Mouse (Mus musculus) liver, embryonic 11.5 days (tissue): Measurements from ENCODE around the gene Lrrn4cl. TPM values are rescaled to one million over a fixed set of nuclear protein-coding genes. Genes with fewer than 3 reads are reported as not detected.
"Not testable (repeated sequence)": the region's sequence is repeated elsewhere in the genome, so short reads cannot be mapped to it uniquely, and the experiment has no call there.

Experiments used
- ATAC-seq: fragments of 200-750 bp; cut with Nextera tagmentation; replicated peaks from 2 replicates; pipeline ENCODE4 v1.8.0; 2017; ENCODE audit warnings: moderate number of reproducible peaks, mild to moderate bottlenecking, moderate TSS enrichment, moderate library complexity; ENCODE audit not compliant: low FRiP score
- DNase-seq: peaks from one replicate; pipeline ENCODE4 v3.0.0-alpha.2; 2017; ENCODE audit warnings: low spot score
- H3K27ac ChIP-seq: fragments of 300-500 bp; sonication (generic); 2 replicates; pipeline ENCODE4 v1.5.1; 2014; ENCODE audit warnings: mild to moderate bottlenecking, low read depth, low read length, control low read depth
- H3K27me3 ChIP-seq: fragments of 300-500 bp; sonication (generic); replicated peaks from 2 replicates; pipeline ENCODE4 v1.6.1; 2014; ENCODE audit warnings: low read length, mixed read lengths; ENCODE audit not compliant: control insufficient read depth, insufficient read depth
- H3K36me3 ChIP-seq: fragments of 300-500 bp; sonication (generic); 2 replicates; pipeline ENCODE4 v1.6.1; 2014; ENCODE audit warnings: mild to moderate bottlenecking, low read length, moderate library complexity, mixed read lengths; ENCODE audit not compliant: control insufficient read depth, insufficient read depth
- H3K4me1 ChIP-seq: fragments of 300-500 bp; sonication (generic); replicated peaks from 2 replicates; pipeline ENCODE4 v1.6.1; 2014; ENCODE audit warnings: low read length, mixed read lengths; ENCODE audit not compliant: control insufficient read depth, insufficient read depth
- H3K4me2 ChIP-seq: fragments of 300-500 bp; sonication (generic); 2 replicates; pipeline ENCODE4 v1.6.1; 2014; ENCODE audit warnings: mild to moderate bottlenecking, control low read depth, moderate library complexity
- H3K4me3 ChIP-seq: fragments of 300-500 bp; sonication (generic); 2 replicates; pipeline ENCODE4 v1.5.1; 2014; ENCODE audit warnings: low read depth, low read length, control low read depth
- H3K9ac ChIP-seq: fragments of 300-500 bp; sonication (generic); 2 replicates; pipeline ENCODE4 v1.6.1; 2014; ENCODE audit warnings: low read depth, low read length, control low read depth
- H3K9me3 ChIP-seq: fragments of 300-500 bp; sonication (generic); 2 replicates; pipeline ENCODE4 v1.6.1; 2016; ENCODE audit warnings: low read length, inconsistent platforms, mixed read lengths; ENCODE audit not compliant: control insufficient read depth
- WGBS: fragments of 180-500 bp; shearing (Covaris S2); extraction: QIAGEN DNeasy Blood & Tissue Kit; methylation state at CpG from one replicate; pipeline ENCODE4 v1.1.7; 2014; 5-methylcytosine and 5-hydroxymethylcytosine counted together
- microRNA-seq: library from miRNA; unstranded; fragments of <30 nt; microRNA quantifications from one replicate; pipeline ENCODE4, GENCODE M21; 2017; ENCODE audit warnings: borderline number of aligned reads
- polyA plus RNA-seq: library from polyadenylated mRNA; unstranded; fragments of >200 nt; fragmentation: Nextera tagmentation; extraction: Ambion mirVana; gene quantifications from 2 replicates; pipeline ENCODE4 v1.2.1, GENCODE M21; 2014

Gene Lrrn4cl
- polyA plus RNA-seq, 1 experiment from 2014 or later: 0.10 TPM

- Histone ChIP-seq H3K36me3 (peaks cover 15% of the 10 kb centered on the region; the same call in 1 of the 2 replicates), H3K4me2 (peak overlapping the region; percentile 87), H3K9ac (peak overlapping the region; percentile 58), H3K4me1 (peaks cover 25% of the 10 kb centered on the region), H3K27ac (peak overlapping the region; percentile 86), H3K4me3 (peak overlapping the region; percentile 98)
- not testable (repeated sequence) for DNase-seq, H3K27me3 ChIP-seq, H3K9me3 ChIP-seq
- ATAC-seq: peak; percentile 25
- WGBS: 35% methylated on average over 21 of the region's 21 CpGs
Observed at GRCm38 (mm10) chr19:8897211-8897864, 46.8 kb downstream of the Lrrn4cl start.

- ATAC-seq: peak; percentile 98
- H3K9ac ChIP-seq: peak within 1 kb of the TSS; percentile 97
- WGBS: under 1% methylated on average over 53 of the region's 53 CpGs
- H3K27me3 ChIP-seq: no peaks in the 10 kb centered on the region
- peaks cover 16% of the 10 kb centered on the region; the same call in 1 of the 2 replicates for H3K36me3 ChIP-seq
- no peaks in the 10 kb centered on the region for H3K9me3 ChIP-seq
- H3K4me2 ChIP-seq: peak within 1 kb of the TSS; percentile 87
- H3K4me3 ChIP-seq: peak within 1 kb of the TSS; percentile 98
- peak within 1 kb of the TSS; percentile 93 for H3K27ac ChIP-seq
- H3K4me1 ChIP-seq: peaks cover 25% of the 10 kb centered on the region
- peak; percentile 95 for DNase-seq
Observed at GRCm38 (mm10) chr19:8897865-8898495, 47.4 kb downstream of the Lrrn4cl start, which contains the start of gene Ganab. Gene Ganab (plus strand): TSS chr19:8898071.

GRCm38 (mm10) chr19:8898576-8898975, 48.0 kb downstream of the Lrrn4cl start:
- peaks cover 20% of the 10 kb centered on the region; the same call in 1 of the 2 replicates for H3K36me3 ChIP-seq
- 7% methylated on average over 13 of the region's 13 CpGs for WGBS

GRCm38 (mm10) chr19:8899079-8899478, 48.5 kb downstream of the Lrrn4cl start:
- WGBS: 41% methylated on average over 3 of the region's 3 CpGs
- Histone ChIP-seq H3K4me1 (peaks cover 25% of the 10 kb centered on the region), H3K4me2 (peak overlapping the region; percentile 87), H3K36me3 (peaks cover 20% of the 10 kb centered on the region; the same call in 1 of the 2 replicates), H3K27me3 (no peaks in the 10 kb centered on the region), H3K9me3 (no peaks in the 10 kb centered on the region), H3K4me3 (peak overlapping the region; percentile 98), H3K9ac (peak overlapping the region; percentile 97), H3K27ac (no peak overlapping the region)
- no peak for ATAC-seq
- DNase-seq: no peak

More at GRCm38 (mm10) chr19:8898576-8898975, 48.0 kb downstream of the Lrrn4cl start:
- peak overlapping the region; percentile 98 for H3K4me3 ChIP-seq
- H3K9me3 ChIP-seq: no peaks in the 10 kb centered on the region
- peak overlapping the region; percentile 87 for H3K4me2 ChIP-seq
- peak overlapping the region; percentile 93 for H3K27ac ChIP-seq
- ATAC-seq (peak; percentile 3; the same call in 1 of the 2 replicates), DNase-seq (no peak)
- H3K4me1 ChIP-seq: peaks cover 25% of the 10 kb centered on the region
- H3K27me3 ChIP-seq: no peaks in the 10 kb centered on the region
- peak overlapping the region; percentile 97 for H3K9ac ChIP-seq

- Histone ChIP-seq H3K9ac (no peak overlapping the region), H3K27ac (no peak overlapping the region), H3K9me3 (no peaks in the 10 kb centered on the region), H3K4me1 (peaks cover 8% of the 10 kb centered on the region), H3K36me3 (peaks cover 45% of the 10 kb centered on the region), H3K27me3 (no peaks in the 10 kb centered on the region), H3K4me2 (no peak overlapping the region), H3K4me3 (no peak overlapping the region)
- no peak for DNase-seq
- 96% methylated on average over 5 of the region's 5 CpGs for WGBS
- no peak for ATAC-seq
Observed at GRCm38 (mm10) chr19:8903412-8903811, 52.8 kb downstream of the Lrrn4cl start.

Small RNA genes within 50 kb of the gene (microRNA-seq; reads per million reads assigned to microRNA genes)
- not detected for gene Mir5136

Other genes with a start within 250 kb of the Lrrn4cl start
- gene Slc22a6, start 232.7 kb upstream of the Lrrn4cl start, polyA plus RNA-seq: not detected in 2 replicates
- gene Chrm1, start 187.0 kb upstream of the Lrrn4cl start, polyA plus RNA-seq: 0.12 TPM in 1 of 2 replicates, not detected in the other
- 150 and 159 TPM in 2 replicates for gene Slc3a2, start 127.4 kb upstream of the Lrrn4cl start, polyA plus RNA-seq
- 142 and 143 TPM in 2 replicates for gene Wdr74, start 114.9 kb upstream of the Lrrn4cl start, polyA plus RNA-seq
- 1.7 and 2.0 TPM in 2 replicates for gene 1700092M07Rik, start 110.0 kb upstream of the Lrrn4cl start, polyA plus RNA-seq
- gene Stx5a, start 109.4 kb upstream of the Lrrn4cl start, polyA plus RNA-seq: 69.5 and 73.1 TPM in 2 replicates
- gene Nxf1, start 93.7 kb upstream of the Lrrn4cl start, polyA plus RNA-seq: 197 and 198 TPM in 2 replicates
- 116 and 123 TPM in 2 replicates for gene Tmem223, start 79.8 kb upstream of the Lrrn4cl start, polyA plus RNA-seq
- gene Tmem179b, start 76.3 kb upstream of the Lrrn4cl start, polyA plus RNA-seq: 116 and 119 TPM in 2 replicates
- gene Taf6l, start 64.4 kb upstream of the Lrrn4cl start, polyA plus RNA-seq: 25.9 TPM in 2 replicates
- 152 and 159 TPM in 2 replicates for gene Polr2g, start 52.2 kb upstream of the Lrrn4cl start, polyA plus RNA-seq
- gene Zbtb3, start 48.2 kb upstream of the Lrrn4cl start, polyA plus RNA-seq: 3.2 and 4.1 TPM in 2 replicates
- gene Ttc9c, start 31.4 kb upstream of the Lrrn4cl start, polyA plus RNA-seq: 43.8 and 46.8 TPM in 2 replicates
- 5.5 and 6.4 TPM in 2 replicates for gene Hnrnpul2, start 30.8 kb upstream of the Lrrn4cl start, polyA plus RNA-seq
- 0.40 TPM in 1 of 2 replicates, not detected in the other for gene AC129217.1, start 21.0 kb upstream of the Lrrn4cl start, polyA plus RNA-seq
- gene Bscl2, start 13.3 kb upstream of the Lrrn4cl start, polyA plus RNA-seq: 52.7 and 52.9 TPM in 2 replicates
- 2.1 and 2.3 TPM in 2 replicates for gene Gng3, start 11.6 kb upstream of the Lrrn4cl start, polyA plus RNA-seq
- 198 and 204 TPM in 2 replicates for gene Ubxn1, start 20.7 kb downstream of the Lrrn4cl start, polyA plus RNA-seq
- gene Uqcc3, start 30.2 kb downstream of the Lrrn4cl start, polyA plus RNA-seq: 57.1 and 66.9 TPM in 2 replicates
- 133 and 147 TPM in 2 replicates for gene Lbhd1, start 33.0 kb downstream of the Lrrn4cl start, polyA plus RNA-seq
- not detected in 2 replicates for gene Gm49403, start 33.2 kb downstream of the Lrrn4cl start, polyA plus RNA-seq
- gene 1810009A15Rik, start 38.1 kb downstream of the Lrrn4cl start, polyA plus RNA-seq: 163 and 171 TPM in 2 replicates
- gene Gm49416, start 38.2 kb downstream of the Lrrn4cl start, polyA plus RNA-seq: not detected in 2 replicates
- gene Ints5, start 42.2 kb downstream of the Lrrn4cl start, polyA plus RNA-seq: 47.8 and 52.4 TPM in 2 replicates
- gene Ganab, start 47.3 kb downstream of the Lrrn4cl start, polyA plus RNA-seq: 91.8 and 106 TPM in 2 replicates
- gene B3gat3, start 69.6 kb downstream of the Lrrn4cl start, polyA plus RNA-seq: 32.3 and 34.8 TPM in 2 replicates
- 2.4 and 3.9 TPM in 2 replicates for gene Rom1, start 78.6 kb downstream of the Lrrn4cl start, polyA plus RNA-seq
- 22.6 and 26.1 TPM in 2 replicates for gene Eml3, start 78.8 kb downstream of the Lrrn4cl start, polyA plus RNA-seq
- gene Mta2, start 91.1 kb downstream of the Lrrn4cl start, polyA plus RNA-seq: 75.6 and 81.1 TPM in 2 replicates
- gene Tut1, start 103.1 kb downstream of the Lrrn4cl start, polyA plus RNA-seq: 42.4 and 43.2 TPM in 2 replicates
- gene Eef1g, start 116.3 kb downstream of the Lrrn4cl start, polyA plus RNA-seq: 598 and 618 TPM in 2 replicates
- gene Ahnak, start 138.5 kb downstream of the Lrrn4cl start, polyA plus RNA-seq: 2.6 and 3.7 TPM in 2 replicates
- not detected in 2 replicates for gene Scgb1a1, start 237.2 kb downstream of the Lrrn4cl start, polyA plus RNA-seq